Mouse (Mus musculus) ES-CJ7 (cell line): ENCODE measurements at regions not wholly inside any gene's neighbourhood (a gene's known extent, or its start where the extent isn't known, plus 50 kb on each side); places are given as distances from the start of the nearest gene placed in this dataset.

ENCODE experiments used
- DNase-seq: peaks from one replicate; pipeline ENCODE4 v3.0.0; 2011; ENCODE audit warnings: low read depth, low spot score

DNA sequence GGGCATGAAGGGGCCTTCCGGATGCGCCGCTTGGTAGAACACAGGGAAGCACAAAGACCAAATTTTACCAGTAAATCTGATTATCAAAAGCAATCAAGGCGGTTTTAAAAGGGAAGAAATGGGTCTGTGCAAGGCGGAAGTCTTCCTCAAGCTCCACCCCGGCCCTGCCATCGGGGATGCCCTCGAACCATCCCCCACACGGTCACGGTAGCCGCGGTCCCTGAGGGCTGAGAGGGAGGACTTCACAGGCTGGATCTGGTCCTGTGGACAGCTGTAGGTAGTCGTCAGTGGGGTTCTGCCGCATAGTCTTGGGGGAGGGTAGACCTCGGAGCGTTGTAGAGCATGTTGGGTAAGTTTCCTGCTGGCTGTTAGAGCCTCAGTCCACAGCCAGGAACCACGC lies 104.9 kb downstream of the Tpra1 start:
- DNase-seq, result peak; percentile 56

DNA sequence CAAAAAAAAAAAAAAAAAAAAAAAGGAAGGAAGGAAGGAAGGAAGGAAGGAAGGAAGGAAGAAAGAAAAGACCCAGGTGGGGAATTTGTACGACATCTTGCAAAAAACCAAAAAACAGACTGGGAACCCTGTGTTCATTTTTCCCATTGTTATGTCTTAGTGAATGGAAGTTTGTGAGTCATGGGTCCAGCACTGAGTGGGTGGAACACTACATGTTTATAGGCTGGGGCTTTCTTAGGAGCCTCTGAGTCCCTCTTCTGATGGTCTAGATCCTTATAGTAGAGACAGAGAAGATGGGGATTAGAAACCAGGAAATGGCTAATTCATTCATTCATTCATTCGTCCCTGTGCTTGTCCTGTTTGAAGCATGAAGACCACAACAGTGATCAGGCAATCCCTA lies 105.5 kb downstream of the Tpra1 start:
- no peak for DNase-seq

GRCm38 (mm10) chr6:89008614-89009171 lies 106.6 kb downstream of the Tpra1 start:
- DNase-seq, result peak; percentile 77

GRCm38 (mm10) chr6:89012998-89013689 lies 111.1 kb downstream of the Tpra1 start:
- no peak for DNase-seq

DNA sequence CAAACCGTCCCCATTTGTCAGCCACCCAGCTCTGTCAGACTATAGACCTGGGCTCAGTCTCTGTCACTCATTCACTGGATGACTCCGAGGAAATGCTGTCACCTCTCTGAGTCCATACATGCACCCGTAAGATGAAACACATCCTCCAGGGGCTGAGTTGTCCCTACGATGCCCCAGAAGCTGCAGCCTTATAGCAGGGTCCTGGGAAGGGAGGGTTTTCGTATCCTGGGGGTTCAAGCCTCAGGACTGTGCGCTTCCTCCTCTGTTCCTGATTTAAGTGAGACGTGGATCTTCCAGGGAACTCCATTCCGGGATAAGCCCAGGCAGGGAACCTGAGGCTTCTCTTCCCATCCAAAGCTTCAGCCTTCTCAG lies 111.6 kb downstream of the Tpra1 start:
- no peak for DNase-seq

GRCm38 (mm10) chr6:89024101-89024650 lies 122.1 kb downstream of the Tpra1 start:
- peak; percentile 26 for DNase-seq

- DNase-seq, result no peak
Observed at GRCm38 (mm10) chr6:89033433-89034298, 131.6 kb downstream of the Tpra1 start.

- DNase-seq, result no peak
Observed at GRCm38 (mm10) chr6:89034455-89034854, 132.4 kb downstream of the Tpra1 start.

DNA sequence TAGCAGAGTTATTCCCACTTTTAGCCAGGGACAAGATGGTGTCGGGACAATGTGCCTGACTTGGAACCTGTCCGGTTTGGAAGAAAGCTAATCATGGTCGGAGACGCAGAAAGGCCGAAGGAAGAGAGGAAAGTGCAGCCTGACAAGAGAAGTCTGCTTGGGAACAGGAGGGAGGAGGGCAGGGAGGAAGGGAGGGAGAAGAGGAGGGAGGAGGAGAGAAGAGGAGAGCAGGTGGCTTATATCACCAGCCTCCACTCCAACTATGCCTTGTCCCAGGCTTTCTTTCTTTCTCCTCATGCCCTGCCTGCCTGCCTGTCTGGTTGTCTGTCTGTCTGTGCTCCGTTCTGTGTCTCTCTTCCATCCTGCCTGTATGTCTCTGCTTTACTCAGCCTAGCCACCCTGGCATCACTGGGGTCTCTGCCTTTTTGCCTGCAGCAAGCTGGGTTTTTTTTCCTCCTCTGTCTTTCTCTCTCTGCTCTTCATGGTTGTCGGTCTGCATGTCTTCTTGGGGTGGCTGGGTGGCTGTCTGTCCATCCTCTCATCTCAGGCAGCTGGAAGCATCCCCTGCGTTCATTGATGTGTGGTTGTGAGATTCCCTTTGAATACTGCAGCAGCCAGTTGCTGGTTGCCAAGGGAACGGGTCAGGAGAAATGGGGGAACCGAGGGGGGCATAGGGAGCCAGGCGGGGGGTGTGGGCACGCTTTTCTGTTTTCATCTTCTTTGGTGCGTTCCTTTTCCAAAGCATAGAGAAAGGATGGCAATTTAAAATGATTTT lies 133.2 kb downstream of the Tpra1 start:
- DNase-seq, result no peak

DNA sequence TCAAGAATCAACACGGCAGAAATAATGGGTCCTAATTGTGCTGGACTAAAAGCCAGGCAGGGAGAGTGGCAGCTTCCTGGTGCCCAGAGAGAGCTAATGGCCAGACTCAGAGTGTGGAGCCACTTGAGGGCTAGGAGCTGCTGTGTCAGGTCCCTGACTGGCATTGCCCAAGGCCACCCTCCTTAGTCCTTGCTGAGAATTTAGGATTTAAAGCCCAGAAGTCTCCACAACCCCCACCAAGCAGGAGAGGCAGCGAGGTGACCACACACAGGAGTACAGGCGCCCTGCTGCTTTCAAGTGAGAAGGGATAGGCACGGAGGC lies 133.7 kb downstream of the Tpra1 start:
- no peak for DNase-seq

DNA sequence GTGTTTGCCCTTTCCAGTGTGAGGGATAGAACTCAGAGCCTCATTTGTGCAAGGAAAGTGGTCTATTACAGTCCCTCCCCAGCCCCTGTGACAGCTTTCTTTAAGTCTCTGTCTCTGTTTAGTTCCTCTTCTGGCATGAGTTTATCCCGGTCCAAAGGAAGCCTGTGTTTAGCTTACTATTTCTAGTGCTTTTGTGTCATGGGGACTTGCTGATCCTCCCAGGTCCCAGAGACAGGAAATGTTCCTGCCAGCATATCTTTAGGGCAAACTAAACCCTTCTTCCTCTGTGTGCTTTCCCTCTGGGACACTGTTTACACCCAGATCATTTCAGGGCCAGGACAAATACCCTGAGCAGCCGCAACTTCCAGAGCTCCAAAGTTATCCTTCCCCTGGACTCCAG lies 135.3 kb downstream of the Tpra1 start:
- no peak for DNase-seq

GRCm38 (mm10) chr6:89037901-89038300 lies 135.8 kb downstream of the Tpra1 start:
- no peak for DNase-seq

DNA sequence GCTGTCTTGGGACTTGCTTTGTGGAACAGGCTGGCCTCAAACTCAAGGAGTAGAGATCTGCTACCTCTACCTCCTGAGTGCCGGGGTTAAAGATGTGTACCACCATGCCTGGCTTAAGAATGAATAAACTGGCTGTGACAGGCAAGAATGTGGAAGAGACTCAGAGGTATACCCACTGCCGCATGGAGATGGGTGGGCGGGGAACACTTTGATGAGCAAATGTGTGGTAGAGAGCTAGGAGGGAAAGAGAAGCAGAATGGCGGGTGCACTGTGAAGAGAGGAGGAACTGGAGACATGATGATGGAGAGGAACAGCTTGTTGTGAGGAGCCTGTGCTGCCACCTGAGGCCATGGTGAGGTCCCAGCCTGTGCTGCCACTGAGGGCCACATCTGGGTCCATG lies 138.9 kb downstream of the Tpra1 start:
- DNase-seq, result no peak

GRCm38 (mm10) chr6:89042478-89043239 lies 140.6 kb downstream of the Tpra1 start:
- DNase-seq, result peak; percentile 50

DNA sequence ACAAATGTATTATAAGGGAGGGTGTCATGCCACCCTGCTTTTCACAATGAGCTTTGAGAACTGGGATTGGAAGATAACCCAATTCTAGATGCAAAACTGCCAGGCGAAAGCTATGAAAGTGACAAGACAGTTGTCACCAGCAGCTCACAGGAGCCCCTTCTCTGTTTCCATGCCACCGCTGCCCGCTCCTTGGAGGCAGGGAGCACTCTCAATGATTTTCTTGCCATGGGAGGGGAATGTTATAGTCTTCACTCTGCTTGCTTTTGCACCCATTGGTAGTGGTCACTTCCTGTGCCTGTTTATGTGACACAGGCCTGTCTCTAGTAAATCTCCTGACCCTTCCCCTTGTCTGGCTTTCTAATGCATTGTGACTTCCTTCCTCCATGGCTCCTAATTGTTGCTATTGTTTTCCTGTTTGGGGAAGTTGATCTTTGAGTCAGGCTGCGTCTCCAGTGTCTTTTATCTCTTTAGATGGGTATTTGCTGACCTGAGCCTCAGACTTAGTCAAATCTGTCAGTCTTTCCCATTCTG lies 143.4 kb downstream of the Tpra1 start:
- DNase-seq, result no peak

GRCm38 (mm10) chr6:89046476-89046875 lies 144.4 kb downstream of the Tpra1 start:
- peak; percentile 52 for DNase-seq

GRCm38 (mm10) chr6:89047629-89048332 lies 145.7 kb downstream of the Tpra1 start:
- DNase-seq, result peak; percentile 34

DNA sequence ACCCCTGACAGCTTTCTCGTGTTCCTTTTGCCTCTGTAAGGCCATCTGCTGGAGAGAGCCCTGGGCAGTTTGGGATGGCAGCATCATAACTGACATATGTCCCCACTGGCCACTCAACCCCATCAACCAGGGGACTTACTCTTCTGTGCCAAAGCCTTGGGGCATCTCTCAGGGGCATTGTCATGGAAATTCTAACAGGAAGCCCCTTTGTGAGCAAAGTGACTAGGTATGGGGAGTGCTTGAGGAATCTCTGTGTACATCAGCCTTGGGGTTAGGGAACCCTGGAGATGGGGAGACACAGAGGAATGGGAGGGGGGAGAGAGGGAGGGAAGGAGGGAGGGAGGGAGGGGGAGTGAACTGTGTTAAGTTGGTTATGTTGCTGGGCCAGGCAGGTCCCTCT lies 147.2 kb downstream of the Tpra1 start:
- peak; percentile 51 for DNase-seq

DNA sequence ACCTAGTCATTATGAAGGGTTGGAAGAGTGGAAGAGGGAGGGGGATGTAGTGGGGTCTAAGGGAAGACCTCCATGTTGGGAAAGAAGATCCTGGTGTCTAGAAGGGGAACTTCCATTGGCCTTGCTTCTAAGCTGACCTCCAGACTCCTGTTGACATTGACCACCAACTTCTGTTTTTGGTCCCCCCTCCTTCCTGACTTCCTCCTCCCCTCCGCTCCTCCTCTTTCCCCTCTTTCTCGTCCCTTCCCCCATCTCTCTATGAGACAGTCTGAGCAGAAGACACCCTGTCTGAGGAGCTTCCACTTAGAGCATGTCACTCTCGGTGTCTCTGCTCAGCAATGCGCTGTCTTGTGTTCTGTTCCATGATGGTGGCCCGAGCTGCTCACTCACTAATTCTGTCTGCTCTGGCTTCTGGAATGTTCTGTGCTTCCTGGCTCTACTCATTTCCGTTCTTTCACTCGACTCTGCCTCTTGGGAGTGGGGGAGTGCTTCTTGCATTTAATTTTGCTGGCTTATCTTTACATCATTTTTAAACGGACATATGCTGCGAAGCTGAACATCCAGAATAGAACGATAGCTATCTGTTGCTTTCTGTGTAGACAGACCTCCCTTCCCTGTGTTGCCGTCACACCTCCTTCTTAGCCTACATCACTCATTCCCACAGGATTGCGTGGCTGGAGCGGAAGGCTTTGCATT lies 148.7 kb downstream of the Tpra1 start:
- no peak for DNase-seq
